Mouse (Mus musculus): ENCODE results near the gene Speer4d. TPM values are rescaled to one million over a fixed set of nuclear protein-coding genes. Genes with fewer than 3 reads are reported as not detected.
"Not testable (repeated sequence)": the region's sequence is repeated elsewhere in the genome, so short reads cannot be mapped to it uniquely, and the experiment has no call there.

Speer4d gene
- not detected in 2 replicates for total RNA-seq (2015)
- total RNA-seq (2017), result not detected in 2 replicates

DNA sequence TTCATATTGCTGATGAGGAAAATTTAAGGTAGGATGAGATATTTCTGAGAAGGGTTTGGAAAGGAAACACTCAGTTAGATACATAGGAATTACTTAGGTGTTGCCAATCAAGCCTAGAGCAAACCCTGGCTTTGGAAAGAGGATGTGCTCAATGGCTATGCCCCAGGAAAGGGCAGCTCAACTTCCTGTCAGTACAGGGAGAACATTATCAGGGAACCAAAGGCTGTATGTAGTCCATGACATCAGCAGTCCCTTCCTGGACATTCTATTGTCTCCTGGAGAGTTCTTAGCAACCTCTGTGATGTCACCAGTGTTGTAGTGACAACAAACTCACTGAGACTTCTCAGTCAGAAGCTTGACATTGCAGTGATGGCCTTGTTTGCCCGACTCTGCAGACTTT, at the start of gene Speer4d:
Gene Speer4d (plus strand): TSS at position 301 of the 400 bp plus-strand sequence.
- ATAC-seq (replicated peaks; ENCODE audit: poor library complexity), result not testable (repeated sequence)

DNA sequence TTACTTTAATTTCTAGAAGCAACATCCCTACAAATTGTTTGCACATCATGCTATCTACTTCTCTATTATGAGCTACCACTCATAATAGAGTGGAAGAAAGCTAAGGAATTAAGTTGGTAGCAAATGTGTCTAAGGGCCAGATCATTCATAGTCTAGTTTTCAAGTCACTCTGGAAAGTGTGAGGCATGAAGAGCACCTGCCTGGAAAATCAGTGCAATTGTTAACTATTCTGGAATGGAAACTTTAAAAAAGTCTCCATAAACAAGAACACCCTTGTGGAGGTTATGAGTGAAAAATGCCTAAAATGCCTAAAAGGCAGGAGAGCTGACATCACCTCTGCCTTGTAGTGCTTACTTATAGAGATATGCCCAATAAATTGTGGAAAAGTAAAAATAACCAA, 45.1 kb upstream of the Speer4d start:
- not testable (repeated sequence) for ATAC-seq (replicated peaks; ENCODE audit: poor library complexity)

DNA sequence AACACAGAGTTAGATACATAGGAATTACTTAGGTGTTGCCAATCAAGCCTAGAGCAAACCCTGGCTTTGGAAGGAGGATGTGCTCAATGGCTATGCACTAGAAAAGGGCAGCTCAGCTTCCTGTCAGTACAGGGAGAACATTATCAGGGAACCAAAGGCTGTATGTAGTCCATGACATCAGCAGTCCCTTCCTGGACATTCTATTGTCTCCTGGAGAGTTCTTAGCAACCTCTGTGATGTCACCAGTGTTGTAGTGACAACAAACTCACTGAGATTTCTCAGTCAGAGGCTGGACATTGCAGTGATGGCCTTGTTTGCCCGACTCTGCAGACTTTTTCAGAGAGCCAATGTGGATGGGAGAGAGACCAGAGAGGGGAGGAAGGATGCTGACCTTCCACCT, 41.8 kb upstream of the Speer4d start, which contains the start of gene Gm21083:
Gene Gm21083 (plus strand): TSS at position 301 of the 400 bp plus-strand sequence.
- not testable (repeated sequence) for ATAC-seq (replicated peaks; ENCODE audit: poor library complexity)

DNA sequence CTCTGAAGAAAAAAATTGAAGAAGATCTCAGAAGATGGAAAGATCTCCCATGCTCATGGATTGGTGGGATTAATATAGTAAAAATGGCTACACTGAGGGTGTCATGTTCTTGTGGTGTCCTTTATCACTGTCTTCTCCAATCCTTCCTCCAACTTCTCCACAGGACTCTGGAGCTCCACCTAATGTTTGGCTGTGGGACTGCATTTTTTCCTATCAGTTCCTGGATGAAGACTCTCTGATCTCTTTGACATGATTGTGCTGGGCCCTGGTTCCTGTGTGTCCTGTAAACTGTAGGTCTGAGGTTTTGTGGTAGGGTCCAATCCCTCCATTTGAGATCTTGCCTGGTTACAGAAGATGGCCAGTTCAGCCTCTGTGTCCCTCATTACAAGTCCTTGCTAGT, 32.5 kb upstream of the Speer4d start:
- not testable (repeated sequence) for ATAC-seq (replicated peaks; ENCODE audit: poor library complexity)

DNA sequence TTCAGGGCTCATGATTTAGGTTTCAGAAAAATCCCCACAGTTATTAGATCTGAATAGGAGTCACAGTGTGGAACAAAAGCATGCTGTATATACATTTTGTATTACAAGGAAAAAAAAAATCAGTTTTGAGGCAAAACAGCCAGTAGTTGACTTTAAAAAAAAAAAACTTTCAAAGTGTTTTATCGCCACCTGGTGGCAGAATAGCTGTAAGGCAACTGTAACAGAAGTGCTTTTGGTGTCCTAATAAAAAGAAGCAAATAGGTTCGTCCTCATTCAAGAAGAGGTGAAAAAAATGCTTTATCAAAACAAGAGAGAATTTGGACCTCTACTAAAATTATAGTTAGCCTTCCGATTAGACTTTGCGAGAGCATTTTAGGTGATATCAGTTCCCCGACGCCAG, 30.6 kb upstream of the Speer4d start:
- ATAC-seq (replicated peaks; ENCODE audit: poor library complexity), result not testable (repeated sequence)

DNA sequence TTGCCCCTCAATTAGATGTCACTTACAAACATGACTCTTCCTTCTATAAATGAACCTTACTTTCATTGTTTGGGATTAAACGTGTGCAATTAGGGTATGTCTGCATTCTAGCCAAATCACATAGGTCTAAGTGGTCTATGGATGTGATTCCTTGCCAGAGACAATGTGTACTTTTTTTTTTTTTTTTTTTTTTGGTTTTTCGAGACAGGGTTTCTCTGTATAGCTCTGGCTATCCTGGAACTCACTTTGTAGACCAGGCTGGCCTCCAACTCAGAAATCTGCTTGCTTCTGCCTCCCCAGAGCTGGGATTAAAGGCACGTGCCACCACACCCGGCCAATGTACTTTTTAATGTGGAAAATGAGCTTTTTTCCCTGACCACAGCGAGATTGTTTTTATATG, 28.2 kb upstream of the Speer4d start:
- ATAC-seq (replicated peaks; ENCODE audit: poor library complexity), result not testable (repeated sequence)

DNA sequence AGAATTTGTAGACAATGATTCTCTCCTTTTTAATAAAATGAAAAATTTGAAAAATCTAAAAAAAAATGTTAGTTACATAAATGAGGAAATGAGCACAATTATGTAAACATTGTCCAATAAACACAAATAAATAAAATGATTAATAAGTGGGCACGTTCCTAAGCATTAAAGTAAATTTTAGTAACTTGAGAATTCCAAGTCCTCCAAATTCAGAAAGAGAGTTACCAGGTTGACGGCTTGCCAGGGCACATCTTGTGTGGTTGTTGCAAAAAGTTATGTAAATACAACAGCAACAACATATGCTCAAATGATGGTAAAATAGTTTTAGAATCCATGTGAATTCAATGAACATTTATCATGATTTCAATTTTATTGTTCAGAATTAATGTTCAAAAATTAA, 27.3 kb upstream of the Speer4d start:
- ATAC-seq (replicated peaks; ENCODE audit: poor library complexity), result not testable (repeated sequence)

DNA sequence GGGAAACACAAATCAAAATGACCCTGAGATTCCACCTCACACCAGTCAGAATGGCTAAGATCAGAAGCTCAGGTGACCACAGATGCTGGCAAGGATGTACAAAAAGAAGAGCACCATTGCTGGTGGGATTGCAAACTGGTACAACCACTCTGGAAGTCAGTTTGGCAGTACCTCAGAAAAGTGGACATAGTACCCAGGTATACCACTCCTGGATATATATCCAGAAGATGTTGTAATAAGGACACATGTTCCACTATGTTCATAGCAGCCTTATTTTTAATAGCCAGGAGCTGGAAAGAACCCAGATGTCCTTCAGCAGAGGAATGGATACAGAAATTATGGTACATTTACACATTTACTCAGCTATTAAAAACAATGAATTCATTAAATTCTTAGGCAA, 20.0 kb upstream of the Speer4d start:
- ATAC-seq (replicated peaks; ENCODE audit: poor library complexity), result not testable (repeated sequence)

DNA sequence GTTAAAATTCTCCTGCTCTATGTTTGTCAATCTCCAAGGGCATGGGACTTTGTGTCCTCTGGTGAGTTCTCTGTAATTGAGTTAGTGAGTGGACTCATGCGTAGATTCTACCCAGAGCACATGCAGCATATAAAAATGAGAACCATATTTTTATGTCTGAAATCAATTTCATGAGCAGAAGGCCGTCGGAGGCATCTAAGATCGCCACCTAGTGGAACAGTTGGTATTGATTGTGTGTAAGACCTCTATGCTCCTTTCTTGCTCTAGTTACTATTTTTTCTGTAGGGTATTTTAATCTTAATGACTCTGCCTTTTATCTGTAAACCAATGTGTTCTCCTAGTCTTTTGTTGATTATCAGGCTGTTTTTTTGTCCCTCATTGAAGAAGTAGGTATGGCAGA, 18.5 kb upstream of the Speer4d start:
- ATAC-seq (replicated peaks; ENCODE audit: poor library complexity), result not testable (repeated sequence)

DNA sequence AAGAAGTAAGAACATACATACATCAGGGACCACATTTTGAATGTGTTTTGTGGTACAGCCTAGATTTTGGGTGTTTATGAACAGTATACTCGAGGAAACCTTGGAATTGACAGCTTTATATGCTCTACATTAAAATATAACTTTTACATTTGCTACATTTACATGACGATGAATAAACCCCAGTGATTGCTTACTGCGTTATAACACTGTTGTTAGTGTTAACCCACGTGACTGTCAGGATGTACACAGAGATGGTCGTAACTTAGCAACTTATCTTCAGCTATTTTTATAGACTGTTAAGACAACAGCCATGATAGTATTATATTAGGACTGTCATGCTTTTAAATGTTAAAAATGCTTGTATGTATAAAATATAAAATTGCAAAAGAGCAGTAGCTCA, 17.4 kb upstream of the Speer4d start:
- not testable (repeated sequence) for ATAC-seq (replicated peaks; ENCODE audit: poor library complexity)

DNA sequence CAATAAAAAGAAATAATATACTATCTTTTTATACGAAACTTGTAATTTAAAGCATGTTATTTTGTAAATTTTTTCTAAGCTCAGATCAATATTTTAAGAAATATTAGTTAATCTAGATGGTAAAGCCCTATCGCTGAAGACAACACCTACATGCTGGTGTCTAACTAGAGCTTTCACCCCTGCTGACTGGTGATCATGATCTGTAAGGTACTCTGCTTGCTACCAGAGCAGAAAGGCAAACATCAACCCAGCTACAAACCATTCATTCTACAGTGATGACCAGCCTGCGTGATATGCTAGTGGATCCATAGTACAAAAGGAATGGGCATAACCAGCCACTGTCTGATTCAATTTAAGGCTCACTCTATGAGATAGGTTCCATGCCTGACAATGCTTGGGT, 16.9 kb upstream of the Speer4d start:
- ATAC-seq (replicated peaks; ENCODE audit: poor library complexity), result not testable (repeated sequence)

DNA sequence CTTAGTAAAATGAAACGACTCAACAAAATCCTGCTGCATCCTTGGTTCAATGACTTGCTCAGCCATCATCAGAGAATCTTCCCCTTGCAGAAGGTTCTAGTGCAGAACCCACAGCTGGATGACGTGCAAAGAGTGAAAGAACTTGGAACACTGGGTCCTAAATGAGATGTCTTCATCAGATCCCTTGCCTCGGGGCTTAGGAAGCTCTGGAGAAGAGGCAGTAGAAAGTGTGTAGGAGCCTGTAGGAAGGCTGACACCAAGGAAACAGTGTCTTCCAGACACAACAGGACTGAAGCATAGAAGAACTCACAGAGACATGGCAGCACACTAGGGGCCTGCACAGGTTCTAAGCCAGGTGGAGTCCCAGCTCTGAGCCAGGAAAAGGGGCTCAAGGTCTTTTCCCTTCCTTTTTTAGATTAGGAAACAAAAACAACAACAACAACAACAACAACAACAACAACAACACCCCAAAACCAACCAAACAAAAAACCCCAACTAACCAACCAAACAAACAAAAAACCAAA, 16.4 kb upstream of the Speer4d start:
- not testable (repeated sequence) for ATAC-seq (replicated peaks; ENCODE audit: poor library complexity)

DNA sequence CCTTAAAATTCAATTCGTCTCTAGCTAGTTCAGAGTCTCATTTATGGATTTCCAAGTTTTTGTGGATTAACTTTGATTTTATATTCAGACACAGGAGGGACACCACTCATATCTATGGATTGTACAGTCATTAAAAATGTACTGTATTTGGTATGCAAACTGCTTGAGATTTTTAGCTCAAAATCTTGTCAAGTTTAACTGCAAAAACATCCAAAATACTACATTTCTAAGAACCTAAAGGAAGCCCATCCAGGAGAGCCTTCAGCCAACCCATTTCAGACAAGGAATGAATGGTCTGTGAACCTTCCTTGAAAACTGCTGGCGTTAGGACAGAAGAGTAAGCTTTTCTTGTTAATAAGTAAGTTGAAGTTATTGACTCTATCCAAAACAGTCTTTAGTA, 15.9 kb upstream of the Speer4d start:
- ATAC-seq (replicated peaks; ENCODE audit: poor library complexity), result not testable (repeated sequence)

DNA sequence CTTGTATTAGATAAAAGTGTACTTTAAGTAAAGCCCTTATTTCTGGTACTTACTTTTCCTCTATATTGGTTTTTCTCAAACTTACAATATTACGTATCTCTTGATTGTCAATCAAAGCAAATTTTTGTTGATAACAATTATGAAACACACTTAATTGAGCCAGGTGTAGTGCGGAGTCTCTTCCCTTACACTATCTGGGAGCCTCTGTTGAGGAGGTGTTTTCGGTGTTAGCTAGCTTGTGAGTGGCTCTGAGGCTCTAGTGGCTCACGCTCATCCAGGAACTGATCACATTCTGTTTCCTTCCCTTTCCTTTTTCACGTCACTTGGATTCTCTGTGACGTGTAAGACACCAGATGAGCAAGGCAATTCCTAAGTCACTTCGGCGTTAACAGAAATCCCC, 15.3 kb upstream of the Speer4d start:
- ATAC-seq (replicated peaks; ENCODE audit: poor library complexity), result not testable (repeated sequence)

DNA sequence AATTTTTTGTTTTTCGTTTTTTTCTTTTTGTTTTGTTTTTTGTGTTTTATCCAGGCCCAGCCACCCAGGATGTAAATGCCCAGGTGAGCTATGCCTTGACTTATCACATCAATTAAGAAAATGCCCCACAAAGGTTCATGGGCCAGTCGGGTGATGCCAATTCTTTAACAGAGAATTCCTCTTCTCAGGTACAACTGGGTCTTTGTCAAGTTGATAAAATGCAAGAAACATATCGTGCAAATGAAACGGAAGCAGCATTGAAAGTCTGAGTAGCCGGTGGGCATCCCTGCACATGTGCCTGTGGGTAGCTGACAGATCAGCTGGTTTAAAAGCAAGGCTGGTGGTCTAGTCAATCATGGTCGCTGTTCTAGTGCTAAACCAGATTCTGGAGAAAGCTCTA, 12.2 kb upstream of the Speer4d start:
- not testable (repeated sequence) for ATAC-seq (replicated peaks; ENCODE audit: poor library complexity)

DNA sequence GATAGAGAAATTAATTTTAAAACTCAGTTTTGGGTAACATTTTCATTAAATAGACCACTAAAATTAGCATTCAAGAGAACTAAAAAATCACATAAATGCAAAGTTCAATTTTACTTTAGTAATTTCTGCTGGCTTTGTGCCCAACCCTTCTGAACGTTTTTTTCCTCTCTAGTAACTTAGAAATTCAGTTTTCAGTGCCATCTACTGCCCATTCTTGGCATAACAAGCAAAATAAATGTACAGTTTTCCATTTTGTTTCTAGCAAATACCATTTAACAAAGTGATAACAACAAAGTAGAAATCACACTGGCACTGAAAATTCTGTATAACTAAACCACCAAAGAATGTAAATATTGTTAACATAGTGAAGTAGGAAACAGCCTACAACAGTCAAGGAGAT, 8.2 kb upstream of the Speer4d start:
- not testable (repeated sequence) for ATAC-seq (replicated peaks; ENCODE audit: poor library complexity)

DNA sequence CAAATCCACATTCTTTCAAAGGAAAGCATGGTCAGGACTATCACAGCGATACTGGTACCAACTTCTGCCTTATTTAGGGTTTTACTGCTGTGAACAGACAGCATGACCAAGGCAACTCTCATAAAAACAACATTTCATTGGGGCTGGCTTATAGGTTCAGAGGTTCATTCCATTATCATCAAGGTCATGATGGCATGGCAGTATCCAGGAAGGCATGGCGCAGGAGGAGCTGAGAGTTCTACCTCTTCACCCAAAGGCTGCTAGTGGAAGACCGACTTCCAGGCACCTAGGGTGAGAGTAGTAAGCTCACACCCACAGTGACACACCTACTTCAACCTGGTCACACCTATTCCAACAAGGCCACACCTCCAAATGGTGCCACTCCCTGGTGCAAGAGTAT, 2.7 kb upstream of the Speer4d start:
- not testable (repeated sequence) for ATAC-seq (replicated peaks; ENCODE audit: poor library complexity)

DNA sequence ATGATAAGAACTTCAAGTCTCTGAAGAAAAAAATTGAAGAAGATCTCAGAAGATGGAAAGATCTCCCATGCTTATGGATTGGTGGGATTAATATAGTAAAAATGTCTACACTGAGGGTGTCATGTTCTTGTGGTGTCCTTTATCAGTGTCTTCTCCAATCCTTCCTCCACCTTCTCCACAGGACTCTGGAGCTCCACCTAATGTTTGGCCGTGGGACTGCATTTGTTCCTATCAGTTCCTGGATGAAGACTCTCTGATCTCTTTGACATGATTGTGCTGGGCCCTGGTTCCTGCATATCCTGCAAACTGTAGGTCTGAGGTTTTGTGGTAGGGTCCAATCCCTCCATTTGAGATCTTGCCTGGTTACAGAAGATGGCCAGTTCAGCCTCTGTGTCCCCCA, 9.3 kb downstream of the Speer4d start:
- not testable (repeated sequence) for ATAC-seq (replicated peaks; ENCODE audit: poor library complexity)

DNA sequence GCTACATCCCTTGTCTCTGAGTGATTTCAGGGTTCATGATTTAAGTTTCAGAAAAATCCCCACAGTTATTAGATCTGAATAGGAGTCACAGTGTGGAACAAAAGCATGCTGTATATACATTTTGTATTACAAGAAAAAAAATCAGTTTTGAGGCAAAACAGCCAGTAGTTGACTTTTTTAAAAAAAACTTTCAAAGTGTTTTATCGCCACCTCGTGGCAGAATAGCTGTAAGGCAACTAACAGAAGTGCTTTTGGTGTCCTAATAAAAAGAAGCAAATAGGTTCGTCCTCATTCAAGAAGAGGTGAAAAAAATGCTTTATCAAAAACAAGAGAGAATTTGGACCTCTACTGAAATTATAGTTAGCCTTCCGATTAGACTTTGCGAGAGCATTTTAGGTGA, 11.2 kb downstream of the Speer4d start:
- ATAC-seq (replicated peaks; ENCODE audit: poor library complexity), result not testable (repeated sequence)

DNA sequence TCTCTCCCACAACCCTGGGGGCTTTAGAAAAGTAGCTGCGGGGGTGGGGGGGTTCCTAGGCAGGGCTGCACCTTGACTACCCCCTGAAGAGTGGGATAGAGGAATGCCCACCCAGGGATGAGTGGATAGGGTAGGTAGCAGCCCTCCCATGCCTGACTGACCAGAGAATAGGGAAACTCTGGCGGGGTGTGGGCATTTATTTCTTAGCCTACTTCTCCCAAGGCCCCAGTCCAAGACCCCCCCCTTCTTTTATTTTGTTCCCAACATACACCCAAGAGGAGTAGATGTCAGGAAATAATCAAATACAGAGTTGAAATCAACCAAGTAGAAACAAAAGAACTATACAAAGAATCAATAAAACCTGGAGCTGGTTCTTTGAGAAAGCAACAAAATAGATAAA, 18.8 kb downstream of the Speer4d start:
- not testable (repeated sequence) for ATAC-seq (replicated peaks; ENCODE audit: poor library complexity)

DNA sequence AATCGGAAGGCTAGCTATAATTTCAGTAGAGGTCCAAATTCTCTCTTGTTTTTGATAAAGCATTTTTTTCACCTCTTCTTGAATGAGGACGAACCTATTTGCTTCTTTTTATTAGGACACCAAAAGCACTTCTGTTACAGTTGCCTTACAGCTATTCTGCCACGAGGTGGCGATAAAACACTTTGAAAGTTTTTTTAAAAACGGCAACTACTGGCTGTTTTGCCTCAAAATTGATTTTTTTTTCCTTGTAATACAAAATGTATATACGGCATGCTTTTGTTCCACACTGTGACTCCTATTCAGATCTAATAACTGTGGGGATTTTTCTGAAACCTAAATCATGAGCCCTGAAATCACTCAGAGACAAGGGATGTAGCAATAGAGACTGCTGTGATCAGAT, 26.8 kb downstream of the Speer4d start:
- ATAC-seq (replicated peaks; ENCODE audit: poor library complexity), result not testable (repeated sequence)

DNA sequence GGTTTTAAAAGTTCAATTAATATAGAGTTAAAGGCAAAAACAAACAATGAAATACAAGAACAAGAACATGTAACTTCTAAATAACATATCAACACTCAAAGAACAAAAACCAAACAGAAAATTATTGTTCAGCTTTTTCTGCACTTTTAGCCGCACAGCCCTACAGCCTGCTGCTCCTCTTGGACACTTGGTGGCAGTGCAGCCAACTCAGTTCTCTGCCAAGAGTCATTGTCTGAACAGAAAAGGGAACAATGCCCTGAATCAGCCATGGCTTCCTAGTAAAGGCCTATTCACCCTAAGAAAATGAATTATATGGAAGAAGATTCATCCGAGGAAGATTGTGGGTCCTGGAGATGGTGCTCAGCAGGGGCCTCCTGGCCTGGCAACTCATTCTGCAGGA, 33.5 kb downstream of the Speer4d start:
- ATAC-seq (replicated peaks; ENCODE audit: poor library complexity), result not testable (repeated sequence)

DNA sequence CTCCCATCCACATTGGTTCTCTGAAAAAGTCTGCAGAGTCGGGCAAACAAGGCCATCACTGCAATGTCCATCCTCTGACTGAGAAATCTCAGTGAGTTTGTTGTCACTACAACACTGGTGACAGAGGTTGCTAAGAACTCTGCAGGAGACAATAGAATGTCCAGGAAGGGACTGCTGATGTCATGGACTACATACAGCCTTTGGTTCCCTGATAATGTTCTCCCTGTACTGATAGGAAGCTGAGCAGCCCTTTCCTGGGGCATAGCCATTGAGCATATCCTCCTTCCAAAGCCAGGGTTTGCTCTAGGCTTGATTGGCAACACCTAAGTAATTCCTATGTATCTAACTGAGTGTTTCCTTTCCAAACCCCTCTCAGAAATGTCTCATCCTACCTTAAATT, 38.1 kb downstream of the Speer4d start, which contains the start of gene 4930572O03Rik:
Gene 4930572O03Rik (minus strand): TSS at position 101 of the 400 bp plus-strand sequence.
- not testable (repeated sequence) for ATAC-seq (replicated peaks; ENCODE audit: poor library complexity)

Measured in megakaryocyte progenitor cell, adult 5-6 weeks (primary cell).